Mouse (Mus musculus) ovary, postnatal 10 days (tissue): ENCODE measurements at regions not wholly inside any gene's neighbourhood (a gene's known extent, or its start where the extent isn't known, plus 50 kb on each side); places are given as distances from the start of the nearest gene placed in this dataset.

Experiments
- DNase-seq: peaks from one replicate; pipeline ENCODE4 v3.0.0; 2022; ENCODE audit warnings: low spot score

- DNase-seq, result no peak
Observed at GRCm38 (mm10) chr2:167782231-167782999, 92.8 kb upstream of the Tmem189 start.

- DNase-seq, result no peak
Observed at GRCm38 (mm10) chr2:167781496-167781895, 91.9 kb upstream of the Tmem189 start.

GRCm38 (mm10) chr2:167778691-167779090 lies 89.1 kb upstream of the Tmem189 start:
- no peak for DNase-seq

GRCm38 (mm10) chr2:167778271-167778670 lies 88.6 kb upstream of the Tmem189 start:
- DNase-seq, result no peak

- DNase-seq, result peak; percentile 65
Observed at GRCm38 (mm10) chr2:167777331-167778085, 87.9 kb upstream of the Tmem189 start.

- DNase-seq, result no peak
Observed at GRCm38 (mm10) chr2:167776251-167777168, 86.9 kb upstream of the Tmem189 start.

GRCm38 (mm10) chr2:167775218-167775915 lies 85.7 kb upstream of the Tmem189 start:
- no peak for DNase-seq

GRCm38 (mm10) chr2:167774806-167775179 lies 85.2 kb upstream of the Tmem189 start:
- DNase-seq, result no peak

- no peak for DNase-seq
Observed at GRCm38 (mm10) chr2:167774166-167774805, 84.7 kb upstream of the Tmem189 start.

GRCm38 (mm10) chr2:167772834-167773233 lies 83.2 kb upstream of the Tmem189 start:
- no peak for DNase-seq

GRCm38 (mm10) chr2:167767962-167768361 lies 78.3 kb upstream of the Tmem189 start:
- DNase-seq, result no peak

- no peak for DNase-seq
Observed at GRCm38 (mm10) chr2:167767371-167767770, 77.7 kb upstream of the Tmem189 start.

- no peak for DNase-seq
Observed at GRCm38 (mm10) chr2:167765811-167766210, 76.2 kb upstream of the Tmem189 start.

GRCm38 (mm10) chr2:167765072-167765800 lies 75.6 kb upstream of the Tmem189 start:
- peak; percentile 81 for DNase-seq

GRCm38 (mm10) chr2:167763891-167764410 lies 74.3 kb upstream of the Tmem189 start:
- no peak for DNase-seq

GRCm38 (mm10) chr2:167761404-167761936 lies 71.8 kb upstream of the Tmem189 start:
- no peak for DNase-seq

- DNase-seq, result no peak
Observed at GRCm38 (mm10) chr2:167760681-167761403, 71.2 kb upstream of the Tmem189 start.

GRCm38 (mm10) chr2:167759603-167760390 lies 70.2 kb upstream of the Tmem189 start:
- no peak for DNase-seq
